In genomic region chr16:34572406-34573150, GRCm38 (mm10) we compare ENCODE assay signal across 9 mouse cellular contexts. TPM values are rescaled to one million over a fixed set of nuclear protein-coding genes. Genes with fewer than 3 reads are reported as not detected.
DNase-seq lines count a peak whose midpoint lies in the region; ATAC-seq lines count a peak whose summit lies in the region.
"Had no signal": no experiment of that assay in that cellular context is flagged by ENCODE, and none has a peak within 500 bp of the region (broad histone marks: within the 10 kb centered on the region; RNA-seq: fewer than 3 reads in every experiment).

No protein-coding gene starts in this region.

- WGBS in forebrain, embryonic 14.5 days = under 1% methylated on average over 59 of the region's 61 CpGs
- under 1% methylated on average over 61 of the region's 61 CpGs for WGBS in hindbrain, embryonic 13.5 days
- under 1% methylated on average over 59 of the region's 61 CpGs for WGBS in limb, embryonic 10.5 days
- under 1% methylated on average over 60 of the region's 61 CpGs for WGBS in midbrain, embryonic 13.5 days

- peak overlapping the region; percentile 99 for H3K9ac ChIP-seq in forebrain, embryonic 14.5 days (ENCODE audit: low read length)
- peak overlapping the region; percentile 98 for H3K9ac ChIP-seq in hindbrain, embryonic 13.5 days
- peak overlapping the region; percentile 98 for H3K9ac ChIP-seq in midbrain, embryonic 13.5 days (replicated peaks)

- 0 out of 2 replicates have a peak, but pooled peaks have one; percentile 14 for ATAC-seq in frontal cortex, adult (ENCODE audit: low TSS enrichment)
- peak; percentile 13; the same call in 1 of the 2 replicates for ATAC-seq in forebrain, embryonic 14.5 days
- peak; percentile 30 for ATAC-seq in hindbrain, embryonic 13.5 days (ENCODE audit: low FRiP score)
- peak; percentile 11 for ATAC-seq in midbrain, embryonic 13.5 days

- no peaks in the 10 kb centered on the region for H3K27me3 ChIP-seq in forebrain, embryonic 14.5 days (replicated peaks; ENCODE audit: control insufficient read depth, insufficient read depth, low read length)
- no peaks in the 10 kb centered on the region for H3K27me3 ChIP-seq in hindbrain, embryonic 13.5 days
- peaks cover 9% of the 10 kb centered on the region for H3K27me3 ChIP-seq in limb, embryonic 10.5 days (ENCODE audit: low read depth, poor library complexity, severe bottlenecking)
- no peaks in the 10 kb centered on the region for H3K27me3 ChIP-seq in midbrain, embryonic 13.5 days

- peak overlapping the region; percentile 99 for H3K27ac ChIP-seq in forebrain, embryonic 14.5 days (ENCODE audit: low read depth, low read length)
- peak overlapping the region; percentile 99 for H3K27ac ChIP-seq in hindbrain, embryonic 13.5 days
- peak overlapping the region; percentile 99 for H3K27ac ChIP-seq in limb, embryonic 10.5 days
- H3K27ac ChIP-seq in midbrain, embryonic 13.5 days = peak overlapping the region; percentile 99

- no peak for DNase-seq in frontal cortex, postnatal 14 days (ENCODE audit: low spot score in 2 of 2)
- DNase-seq in adrenal gland, postnatal 25 days = peak; percentile 39
- DNase-seq in forebrain, embryonic 14.5 days (ENCODE audit: low spot score) = peak; percentile 56
- peak; percentile 79 for DNase-seq in limb, embryonic 10.5 days (ENCODE audit: low spot score)
- peak; percentile 56 for DNase-seq in testis, postnatal 10 days (ENCODE audit: low spot score)

- H3K4me3 ChIP-seq in forebrain, embryonic 14.5 days (ENCODE audit: low read depth, low read length) = peak overlapping the region; percentile 92
- H3K4me3 ChIP-seq in hindbrain, embryonic 13.5 days = peak overlapping the region; percentile 91
- H3K4me3 ChIP-seq in limb, embryonic 10.5 days = peak overlapping the region; percentile 93
- peak overlapping the region; percentile 95 for H3K4me3 ChIP-seq in midbrain, embryonic 13.5 days (replicated peaks)

- H3K36me3 ChIP-seq in forebrain, embryonic 14.5 days (ENCODE audit: control insufficient read depth, insufficient read depth, low read length) = no peaks in the 10 kb centered on the region
- no peaks in the 10 kb centered on the region for H3K36me3 ChIP-seq in hindbrain, embryonic 13.5 days
- peaks cover under 1% of the 10 kb centered on the region; the same call in 1 of the 2 replicates for H3K36me3 ChIP-seq in limb, embryonic 10.5 days
- peaks cover under 1% of the 10 kb centered on the region; the same call in 1 of the 2 replicates for H3K36me3 ChIP-seq in midbrain, embryonic 13.5 days
- H3K36me3 ChIP-seq: G1E had no signal

- H3K9me3 ChIP-seq in forebrain, embryonic 14.5 days (replicated peaks; ENCODE audit: control insufficient read depth, low read length) = no peaks in the 10 kb centered on the region
- no peaks in the 10 kb centered on the region for H3K9me3 ChIP-seq in hindbrain, embryonic 13.5 days
- no peaks in the 10 kb centered on the region for H3K9me3 ChIP-seq in limb, embryonic 10.5 days (replicated peaks)
- no peaks in the 10 kb centered on the region for H3K9me3 ChIP-seq in midbrain, embryonic 13.5 days

- H3K4me1 ChIP-seq in forebrain, embryonic 14.5 days (ENCODE audit: control insufficient read depth, insufficient read depth, low read length) = peaks cover 25% of the 10 kb centered on the region
- H3K4me1 ChIP-seq in hindbrain, embryonic 13.5 days (replicated peaks) = peaks cover 43% of the 10 kb centered on the region
- peaks cover 29% of the 10 kb centered on the region for H3K4me1 ChIP-seq in limb, embryonic 10.5 days
- H3K4me1 ChIP-seq in midbrain, embryonic 13.5 days (replicated peaks) = peaks cover 44% of the 10 kb centered on the region

- peak overlapping the region; percentile 95 for H3K4me2 ChIP-seq in forebrain, embryonic 14.5 days (ENCODE audit: low read length)
- peak overlapping the region; percentile 93 for H3K4me2 ChIP-seq in hindbrain, embryonic 13.5 days
- peak overlapping the region; percentile 84 for H3K4me2 ChIP-seq in midbrain, embryonic 13.5 days (replicated peaks)

RNA-seq across cellular contexts. Expression of gene Kalrn, which starts 0.8 kb away (rescaled TPM):
- 7.7 and 8.2 TPM in 2 replicates for total RNA-seq in adrenal gland, postnatal 25 days (2021)
- 19.7 and 26.2 TPM in 2 replicates for polyA plus RNA-seq in forebrain, embryonic 14.5 days (2014; fragmentation: Nextera tagmentation; extraction: Ambion mirVana)
- polyA plus RNA-seq in hindbrain, embryonic 13.5 days (2015; fragmentation: Nextera tagmentation; extraction: Ambion mirVana) = 31.5 and 31.6 TPM in 2 replicates
- 8.0 and 8.3 TPM in 2 replicates for polyA plus RNA-seq in limb, embryonic 10.5 days (2016; fragmentation: Nextera tagmentation; extraction: Ambion mirVana)
- polyA plus RNA-seq in midbrain, embryonic 13.5 days (2015; fragmentation: Nextera tagmentation; extraction: Ambion mirVana) = 38.5 and 39.6 TPM in 2 replicates

Comparison
In these comparisons a context has a peak if more than half of its experiments do, and no peak if none do; other contexts are left out.
1. DNase-seq: peak in adrenal gland, postnatal 25 days (single experiment), forebrain, embryonic 14.5 days (single experiment), limb, embryonic 10.5 days (single experiment) and testis, postnatal 10 days (single experiment); none in frontal cortex, postnatal 14 days (0 of 2).
2. Peak in every context shown above with its lines, with median percentiles within 50 percentile points of each other: ATAC-seq, H3K27ac ChIP-seq, H3K4me2 ChIP-seq, H3K4me3 ChIP-seq and H3K9ac ChIP-seq.